Mouse (Mus musculus) heart, adult 2 months (tissue): ENCODE measurements at regions not wholly inside any gene's neighbourhood (a gene's known extent, or its start where the extent isn't known, plus 50 kb on each side); places are given as distances from the start of the nearest gene placed in this dataset.

ENCODE experiments used
- CTCF ChIP-seq: fragments of 200-600 bp; IDR thresholded peaks from 2 replicates; pipeline ENCODE4 v1.8.1; 2022; ENCODE audit warnings: antibody characterized with exemption, mild to moderate bottlenecking, moderate library complexity
- EP300 ChIP-seq: fragments of 200-500 bp; IDR thresholded peaks from 2 replicates; pipeline ENCODE4 v1.6.1; 2011; ENCODE audit warnings: low read depth, low read length, control low read depth; ENCODE audit not compliant: insufficient read depth
- POLR2A ChIP-seq: fragments of 200-500 bp; IDR thresholded peaks from 2 replicates; pipeline ENCODE4 v1.6.1; 2011; ENCODE audit warnings: mild to moderate bottlenecking, low read depth, low read length, control low read depth; ENCODE audit not compliant: insufficient read depth

- no peak for TF ChIP-seq CTCF
- TF ChIP-seq POLR2A, result no peak
- TF ChIP-seq EP300, result no peak
Observed at GRCm38 (mm10) chr10:44625521-44625920, 97.2 kb upstream of the Prdm1 start.
